Mouse (Mus musculus) T-cell, adult 66 days (primary cell): Measurements from ENCODE around the gene Aifm2. TPM values are rescaled to one million over a fixed set of nuclear protein-coding genes. Genes with fewer than 3 reads are reported as not detected.

Experiments used
- total RNA-seq, 2 experiments: library from RNA; stranded (reverse); gene quantifications; 3 replicates in 1 of 2; 4 replicates in 1 of 2; pipeline ENCODE4 v1.2.4; 2023

Gene Aifm2
- 1 to 10 TPM; 2.3 to 4.7 TPM for total RNA-seq

DNA sequence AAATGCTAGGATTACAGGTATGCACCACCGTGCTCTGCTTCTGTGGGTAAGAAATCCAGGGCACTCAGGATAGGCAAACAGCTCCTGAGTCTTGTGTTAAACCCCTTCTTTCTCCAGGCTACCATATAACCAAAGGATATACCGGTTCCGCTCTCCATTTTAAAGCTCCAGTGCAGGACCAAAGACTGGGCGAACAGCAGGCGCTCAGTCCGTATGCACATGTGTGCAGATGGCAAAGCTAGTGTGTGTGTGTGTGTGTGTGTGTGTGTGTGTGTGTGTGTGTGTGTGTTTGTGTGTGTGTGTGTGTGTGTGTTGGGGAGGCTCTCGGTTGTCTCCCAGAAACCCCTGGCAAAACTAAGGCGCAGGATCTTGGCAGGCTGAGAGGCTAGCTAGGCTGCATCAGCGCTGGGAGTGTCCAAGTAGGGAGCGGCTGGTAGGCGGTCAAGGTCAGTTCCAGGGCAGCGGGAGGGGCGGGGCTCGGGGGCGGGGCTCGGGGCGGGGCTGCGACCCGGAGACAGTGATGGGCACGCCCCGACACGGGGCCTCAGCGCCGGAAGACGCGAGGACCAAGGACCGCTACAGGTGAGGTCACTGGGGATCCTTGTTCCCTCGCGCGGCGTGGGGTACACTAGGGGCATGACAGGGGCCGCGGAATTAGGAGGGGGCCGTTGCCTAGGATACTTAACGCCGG, at the start of gene Aifm2:
Gene Aifm2 (plus strand): TSS at position 493 of the 691 bp plus-strand sequence.

DNA sequence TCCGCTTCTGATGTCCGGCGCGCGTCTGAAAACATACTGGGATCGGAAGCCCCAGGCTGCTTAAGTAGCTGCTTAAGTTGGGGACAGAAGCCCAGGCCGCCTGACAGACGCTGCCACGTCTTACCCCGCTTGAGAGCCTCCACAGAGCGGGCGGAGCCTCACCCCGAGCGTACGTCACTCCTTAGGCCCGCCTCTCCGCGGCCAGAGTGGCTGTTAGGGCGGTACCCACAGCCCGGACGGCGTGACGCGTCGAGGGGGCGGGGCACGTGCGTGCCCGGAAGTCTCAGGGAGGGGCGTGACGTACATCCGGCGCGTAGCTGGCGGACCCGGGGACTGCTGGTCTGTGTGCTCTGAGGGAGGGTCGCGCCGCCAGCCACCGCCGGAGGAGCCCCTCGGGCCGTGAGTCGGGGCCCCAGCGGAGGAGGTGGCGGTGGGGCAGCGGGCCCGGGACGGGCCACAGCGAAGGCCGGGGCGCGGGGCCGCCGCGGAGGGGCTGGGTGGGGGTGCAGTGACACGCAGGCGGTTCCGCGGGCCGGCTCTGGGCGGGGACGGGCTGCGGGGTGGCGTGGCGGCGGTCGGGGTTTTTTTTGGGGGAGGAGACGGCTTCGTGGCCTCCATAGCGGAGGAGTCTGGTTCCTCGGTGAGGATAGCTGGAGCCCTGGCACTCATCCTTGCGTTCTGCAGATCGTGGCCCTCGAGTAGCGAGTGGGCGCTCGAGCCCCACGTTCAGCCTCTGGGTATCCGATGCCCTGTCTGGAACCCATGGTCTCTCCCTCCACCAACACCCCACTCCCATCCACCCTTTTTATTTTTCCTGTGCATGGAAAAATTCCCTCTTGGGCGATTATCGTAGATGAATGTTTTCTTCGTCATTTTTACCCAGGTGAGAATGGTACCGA, 34.8 kb upstream of the Aifm2 start, which contains the start of gene Sar1a:
Gene Sar1a (plus strand): TSS at position 285 of the 899 bp plus-strand sequence.

DNA sequence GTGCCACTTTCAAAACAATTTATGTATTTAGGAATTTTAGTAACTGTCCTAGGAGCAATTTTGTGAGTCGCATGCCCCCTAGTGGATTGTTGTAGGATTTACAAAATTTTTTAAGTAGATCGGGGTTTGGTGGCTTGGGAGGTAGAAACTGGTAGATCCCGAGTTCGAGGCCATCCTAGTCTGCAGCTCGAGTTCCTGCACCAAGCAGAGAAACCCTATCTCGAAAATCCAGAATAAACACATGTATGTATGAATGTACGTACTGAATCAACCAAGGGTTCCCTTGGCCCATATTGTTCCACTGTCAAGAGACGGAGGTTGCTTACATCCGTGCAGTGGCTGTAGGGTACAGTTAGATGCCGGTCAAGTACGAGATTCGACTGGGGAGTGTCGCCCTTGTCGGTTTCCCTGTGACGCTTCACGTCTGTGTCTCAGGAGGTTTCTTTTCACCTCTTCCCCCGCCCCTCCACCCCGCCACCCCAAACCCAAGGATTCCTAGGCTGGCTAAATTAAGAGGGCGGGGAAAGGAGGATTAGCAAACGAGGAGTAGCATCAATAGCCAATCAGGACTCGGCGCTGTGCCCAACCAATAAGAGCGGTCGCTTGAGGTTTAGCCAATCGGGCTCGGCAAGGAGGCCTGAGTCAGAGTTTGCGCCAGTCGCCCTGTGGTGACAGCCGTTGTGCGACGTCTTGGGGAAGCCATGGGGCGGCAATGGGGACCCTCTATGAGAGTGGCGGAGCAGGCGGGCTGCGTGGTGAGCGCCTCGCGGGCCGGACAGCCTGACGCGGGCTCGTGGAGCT, 20.0 kb upstream of the Aifm2 start, which contains the start of gene Tysnd1:
Gene Tysnd1 (plus strand): TSS at position 645 of the 801 bp plus-strand sequence.

DNA sequence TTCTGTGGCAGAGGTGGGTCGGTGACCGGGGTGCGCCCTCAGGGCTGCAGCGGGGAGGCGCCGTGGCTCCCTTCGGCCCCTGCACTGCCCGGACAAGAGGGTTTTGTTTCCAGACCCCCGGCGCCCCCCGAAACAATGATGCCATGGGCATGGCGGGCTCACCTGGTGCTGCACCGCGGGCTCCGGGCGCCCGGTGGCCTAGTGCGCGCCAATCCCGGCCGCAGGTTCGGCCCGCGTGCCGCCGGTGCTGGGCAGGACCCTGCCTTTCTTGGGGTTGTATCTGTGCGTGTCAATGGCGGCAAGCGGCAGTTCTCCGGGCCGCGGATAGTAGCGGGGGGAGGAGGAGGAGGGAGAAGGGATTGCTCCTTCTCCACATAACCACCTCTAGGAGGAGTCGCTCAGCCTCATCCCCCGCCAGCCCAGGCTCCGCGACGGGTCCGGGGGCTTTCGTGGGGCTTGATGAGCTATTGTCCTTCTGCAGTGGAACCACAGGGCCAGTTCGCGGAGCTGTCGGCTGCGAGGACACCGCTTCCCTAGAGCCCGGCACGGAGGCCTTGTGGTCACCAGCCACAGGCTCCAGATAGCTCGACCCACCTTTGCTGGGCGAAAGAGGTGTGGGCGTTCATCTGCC, 68.7 kb downstream of the Aifm2 start, which contains the start of gene H2afy2:
Gene H2afy2 (minus strand): TSS at position 527 of the 631 bp plus-strand sequence.

Other genes with a start within 250 kb of the Aifm2 start
- 1 to 10 TPM; 8.4 to 9.2 TPM for gene Lrrc20, start 239.5 kb upstream of the Aifm2 start, total RNA-seq
- not detected for gene Npffr1, start 119.8 kb upstream of the Aifm2 start, total RNA-seq
- gene Ppa1, start 66.7 kb upstream of the Aifm2 start, total RNA-seq = 10 to 100 TPM; 29.6 to 35.3 TPM
- gene Sar1a, start 35.0 kb upstream of the Aifm2 start, total RNA-seq = 100 to 1,000 TPM; 176 to 182 TPM
- gene Tysnd1, start 19.7 kb upstream of the Aifm2 start, total RNA-seq = 10 to 100 TPM; 30.1 to 30.8 TPM
- gene H2afy2, start 68.9 kb downstream of the Aifm2 start, total RNA-seq = not detected